Mouse (Mus musculus) thymus, postnatal 0 days (tissue): ENCODE measurements around the gene 4930558K02Rik. TPM values are rescaled to one million over a fixed set of nuclear protein-coding genes. Genes with fewer than 3 reads are reported as not detected.

Experiments
- DNase-seq: peaks from one replicate; pipeline ENCODE4 v3.0.0-alpha.2; 2015; ENCODE audit warnings: low spot score
- polyA plus RNA-seq: library from polyadenylated mRNA; unstranded; fragments of >200 nt; fragmentation: Nextera tagmentation; extraction: Ambion mirVana; gene quantifications from 2 replicates; pipeline ENCODE4 v1.2.1, GENCODE M21; 2015

Gene 4930558K02Rik
- polyA plus RNA-seq, 1 experiment from 2014 or later: 0.40 TPM

DNA sequence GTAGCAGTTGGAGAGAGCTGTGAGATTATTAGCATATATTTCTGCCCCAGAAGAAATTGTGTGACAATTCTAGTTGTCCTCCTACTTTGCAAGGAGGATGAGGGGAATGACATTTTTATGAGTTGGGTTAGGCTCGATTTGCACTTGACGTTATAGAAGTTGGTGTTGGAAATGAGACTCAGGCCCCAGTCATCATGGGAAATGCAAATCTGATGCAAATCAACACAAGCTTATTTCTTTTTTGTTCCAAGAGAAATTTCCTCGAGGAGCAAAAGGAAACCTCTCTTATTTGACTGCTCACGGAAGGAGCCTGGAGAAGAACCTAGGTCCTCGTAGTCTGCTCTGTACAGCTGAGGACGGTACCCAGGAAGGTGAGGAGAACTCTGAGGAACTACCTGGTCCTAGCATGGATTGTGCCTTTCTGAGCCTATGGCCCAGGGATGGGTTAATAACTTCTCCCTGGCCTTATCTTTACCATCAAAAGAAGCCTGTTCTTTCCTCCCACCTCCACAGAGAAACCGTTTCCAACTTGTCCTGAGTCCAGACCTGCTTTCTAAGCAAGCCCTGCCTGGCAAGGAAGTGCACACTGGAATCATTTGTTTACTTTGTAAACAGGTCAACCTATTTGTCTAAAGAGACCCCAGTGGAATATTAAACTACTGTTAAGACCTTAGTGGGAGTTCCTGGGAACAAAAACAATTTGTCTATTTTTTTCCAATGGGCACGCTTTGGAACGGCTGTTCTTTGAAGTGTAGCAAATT, 76.6 kb downstream of the 4930558K02Rik start:
- DNase-seq: no peak

DNA sequence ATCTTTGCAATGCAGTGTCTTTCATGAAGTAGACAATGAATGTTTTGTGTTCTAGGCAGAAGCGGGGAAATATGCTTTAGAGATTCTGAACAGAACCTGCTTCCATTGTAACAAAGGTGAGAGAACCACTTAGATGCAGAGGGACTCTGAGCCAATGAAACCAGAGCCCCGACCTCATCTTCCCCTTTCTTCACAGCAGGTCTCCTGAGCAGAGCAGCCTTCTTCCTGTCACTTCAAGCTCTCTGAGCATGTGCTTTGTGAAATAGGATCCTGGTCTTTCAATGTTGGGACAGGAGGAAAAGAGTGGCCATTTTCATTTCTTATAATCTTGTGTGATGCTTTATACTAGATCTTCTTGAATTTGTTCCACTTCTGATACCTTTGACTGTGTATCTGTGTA, 79.3 kb downstream of the 4930558K02Rik start:
- no peak for DNase-seq

DNA sequence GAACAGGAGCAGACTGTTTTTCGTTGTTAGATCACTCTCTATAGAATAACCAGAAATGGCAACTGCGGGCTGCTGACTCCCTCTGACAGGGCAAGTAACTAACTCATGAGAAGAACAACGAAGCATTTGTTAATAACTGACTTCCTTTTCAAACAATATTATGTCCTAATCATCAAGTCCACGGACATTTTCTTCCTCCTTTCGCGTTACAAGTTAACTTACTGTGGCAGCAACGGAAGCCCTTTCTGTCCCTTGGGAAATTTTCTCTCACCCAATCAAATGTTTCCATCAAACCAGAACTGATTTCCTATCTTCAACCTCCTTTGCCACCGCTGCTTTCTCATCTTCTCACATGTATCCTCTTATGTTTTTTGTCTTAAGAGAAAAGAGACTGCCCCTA, 82.2 kb downstream of the 4930558K02Rik start:
- DNase-seq: no peak

DNA sequence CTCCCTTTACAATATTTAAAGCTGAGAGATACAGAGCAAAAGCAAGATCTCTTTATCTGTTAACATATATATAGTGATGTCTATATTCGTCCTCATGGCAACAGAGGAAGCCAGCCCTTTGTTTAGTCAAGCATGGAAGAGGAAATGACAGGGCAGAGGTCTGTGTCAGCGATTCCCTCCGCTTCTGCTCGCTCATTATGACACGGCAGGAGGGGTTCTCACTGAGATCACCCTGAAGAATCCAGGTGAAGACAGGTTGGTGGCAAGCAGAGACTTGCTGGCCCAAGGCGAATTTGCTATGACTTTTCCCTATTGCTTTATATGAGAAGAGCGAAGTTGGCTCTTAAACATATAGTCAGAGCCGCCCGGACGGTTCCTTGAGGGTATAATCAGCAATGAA, 83.3 kb downstream of the 4930558K02Rik start:
- no peak for DNase-seq

DNA sequence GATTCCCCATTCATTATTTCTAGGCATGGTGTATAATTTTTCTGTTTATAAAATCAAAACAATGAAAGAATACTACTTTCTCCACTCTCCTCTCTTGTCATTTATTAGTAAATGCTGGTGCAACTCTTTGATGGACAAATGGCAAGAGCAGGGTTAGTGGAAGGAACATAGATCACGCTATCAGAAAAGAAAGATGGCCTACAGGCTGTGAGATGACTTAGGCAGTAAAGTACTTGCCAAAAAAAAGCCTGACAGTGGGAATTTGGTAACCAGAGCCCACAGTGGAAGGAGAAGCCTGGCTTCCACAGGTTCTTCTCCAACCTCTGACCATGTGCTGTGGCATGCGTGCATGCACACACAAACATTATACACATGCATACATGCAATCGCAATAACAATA, 84.4 kb downstream of the 4930558K02Rik start:
- no peak for DNase-seq

DNA sequence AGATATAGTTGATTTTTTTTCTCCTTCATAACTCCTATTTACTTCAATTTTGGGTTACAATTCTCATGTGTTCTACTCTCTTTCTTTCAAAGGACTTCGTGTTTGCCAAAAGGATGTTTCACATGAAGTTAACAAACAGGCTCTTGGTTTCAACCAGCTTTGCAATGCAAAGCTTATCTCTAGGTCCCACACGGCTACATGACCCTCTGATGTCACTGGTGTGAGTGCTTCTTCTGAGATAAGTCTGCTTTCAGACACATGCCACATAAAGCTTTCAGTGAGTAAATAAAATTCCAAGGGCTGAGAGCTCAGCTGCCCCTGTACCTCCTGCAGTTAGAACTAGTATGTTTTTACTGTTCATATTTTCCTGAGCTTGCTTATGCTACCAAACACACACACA, 84.9 kb downstream of the 4930558K02Rik start:
- DNase-seq: no peak

DNA sequence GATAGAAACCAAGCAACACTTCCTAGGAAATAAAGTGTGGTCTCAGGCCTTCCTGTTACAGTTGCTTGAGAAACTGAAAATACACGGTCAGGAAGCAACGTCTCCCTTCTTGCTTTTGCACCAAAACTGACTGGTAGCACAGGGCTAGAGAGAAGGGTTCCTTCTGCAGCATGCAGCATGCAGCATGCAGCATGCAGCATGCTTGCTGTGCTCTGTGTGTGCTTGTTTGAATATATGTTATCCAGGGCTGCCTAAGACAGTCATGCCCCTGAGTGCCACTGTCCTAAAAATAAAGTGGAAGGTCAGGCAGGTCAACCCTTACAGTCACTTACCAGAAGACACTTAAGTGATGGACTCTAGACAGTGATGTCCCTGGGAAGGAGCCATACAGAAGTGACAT, 85.3 kb downstream of the 4930558K02Rik start:
- DNase-seq: peak; percentile 33

Other genes starting within 250 kb of the 4930558K02Rik start
- 1.1 and 1.4 TPM in 2 replicates for gene Fasl, start 191.1 kb downstream of the 4930558K02Rik start, polyA plus RNA-seq
- 17.8 and 25.0 TPM in 2 replicates for gene Suco, start 103.0 kb downstream of the 4930558K02Rik start, polyA plus RNA-seq
- gene Pigc, start 10.4 kb downstream of the 4930558K02Rik start, polyA plus RNA-seq: 27.7 and 29.6 TPM in 2 replicates